Mouse (Mus musculus) left cerebral cortex, postnatal 25 days (tissue): ENCODE measurements around the gene Gltp. TPM values are rescaled to one million over a fixed set of nuclear protein-coding genes. Genes with fewer than 3 reads are reported as not detected.
A peak's percentile ranks its signal among the peaks of the same experiment; 100 is the strongest.

ENCODE experiments used
- DNase-seq, 2 experiments: peaks; one replicate each; pipeline ENCODE4 v3.0.0; 2022; ENCODE audit warnings: low spot score in 2 of 2, mixed read lengths in 1 of 2
- intact Hi-C: fragments of 180-260 bp; cut with DNase I; formaldehyde crosslinking; loops from one replicate; pipeline ENCODE4 v1.15.1; 2025
- total RNA-seq, 2 experiments: library from RNA; stranded (reverse); gene quantifications; 2 replicates each; pipeline ENCODE4 v1.2.3; 2021

The Gltp gene
- 10 to 100 TPM; 24.6 to 28.3 TPM for total RNA-seq

- peak; percentile 95 for DNase-seq
- intact Hi-C loops, result loop anchor here (1.0 kb wide), 2 partner anchors 24 to 52 kb away; no protein-coding TSS in a partner anchor
These were observed at the start of gene Gltp for GRCm38 (mm10) chr5:114690633-114691567. Gene Gltp (minus strand): TSS chr5:114690984.

DNA sequence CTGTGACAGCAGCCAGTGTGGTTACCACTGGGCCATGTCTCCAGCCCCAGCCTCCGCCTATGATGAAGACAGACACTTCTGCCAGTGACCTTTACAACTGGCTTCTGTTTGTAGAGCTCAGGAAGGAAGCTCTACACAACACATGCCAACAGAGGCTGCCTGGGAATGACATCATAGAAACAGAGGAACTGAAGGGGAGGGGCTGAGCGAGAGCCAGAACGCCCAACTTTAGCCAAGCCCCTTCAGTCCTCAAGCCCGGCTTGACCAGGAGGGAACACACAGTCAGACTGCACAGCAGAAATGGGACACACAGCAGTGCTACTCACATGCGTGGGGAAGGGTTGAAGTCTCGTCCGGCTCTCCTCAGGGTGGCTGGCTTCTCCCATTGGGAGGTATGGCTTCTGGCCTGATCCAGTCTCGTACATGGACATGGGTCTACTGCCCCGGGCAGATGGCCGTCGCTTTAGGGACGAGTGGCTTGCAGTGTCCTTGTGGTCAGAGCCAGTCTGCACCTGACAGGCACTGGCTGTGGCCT, 48.0 kb upstream of the Gltp start:
- intact Hi-C loops, result no loop called here
- DNase-seq, result no peak

DNA sequence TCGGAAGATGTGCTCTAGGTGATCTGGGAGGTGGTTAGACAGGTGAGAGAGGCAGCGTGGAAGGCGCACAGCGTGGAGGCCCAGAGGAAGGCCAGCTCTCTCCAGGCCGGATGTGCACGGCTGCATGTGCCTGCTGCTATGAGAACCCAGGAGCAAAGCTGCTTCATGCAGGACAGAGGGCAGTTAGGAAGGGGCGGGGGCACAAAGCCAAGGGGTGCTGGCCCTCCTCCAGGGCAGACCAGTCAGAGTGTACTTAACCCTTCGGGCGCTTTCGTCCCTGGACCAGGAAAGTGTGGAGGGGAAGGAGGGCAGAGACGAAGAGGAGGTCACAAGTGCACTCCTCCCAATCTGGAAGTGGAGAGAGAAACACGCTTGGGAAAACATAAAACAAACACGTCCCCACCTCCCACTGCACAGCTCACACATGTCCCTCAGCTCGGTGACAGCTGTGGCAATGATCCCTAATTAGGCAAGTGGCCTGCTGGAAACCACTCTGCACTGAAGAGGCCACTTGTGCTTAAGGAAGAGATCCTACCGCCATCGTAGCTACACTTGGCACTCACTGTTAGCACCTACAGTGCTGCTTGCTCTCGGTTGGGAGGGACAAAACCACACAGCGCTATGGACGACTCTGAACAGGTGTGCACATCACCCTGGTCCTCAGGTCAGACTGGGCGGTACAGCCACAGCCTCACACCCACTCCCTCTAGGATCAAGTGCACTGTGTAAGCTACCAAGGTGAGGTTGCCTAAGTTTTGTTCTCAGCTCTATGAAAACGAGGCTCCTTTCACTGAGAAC, 46.5 kb upstream of the Gltp start:
- DNase-seq, result no peak
- intact Hi-C loops, result no loop called here

- no peak for DNase-seq
These were observed 42.8 kb upstream of the Gltp start for GRCm38 (mm10) chr5:114733606-114734005.

GRCm38 (mm10) chr5:114731969-114732368, 41.2 kb upstream of the Gltp start:
- no peak for DNase-seq
- intact Hi-C loops, result no loop called here

More at GRCm38 (mm10) chr5:114733606-114734005, 42.8 kb upstream of the Gltp start:
- intact Hi-C loops, result no loop called here

GRCm38 (mm10) chr5:114731498-114731897, 40.7 kb upstream of the Gltp start:
- intact Hi-C loops, result no loop called here

GRCm38 (mm10) chr5:114730129-114730528, 39.3 kb upstream of the Gltp start:
- no peak for DNase-seq
- intact Hi-C loops, result no loop called here

More at GRCm38 (mm10) chr5:114731498-114731897, 40.7 kb upstream of the Gltp start:
- no peak for DNase-seq

DNA sequence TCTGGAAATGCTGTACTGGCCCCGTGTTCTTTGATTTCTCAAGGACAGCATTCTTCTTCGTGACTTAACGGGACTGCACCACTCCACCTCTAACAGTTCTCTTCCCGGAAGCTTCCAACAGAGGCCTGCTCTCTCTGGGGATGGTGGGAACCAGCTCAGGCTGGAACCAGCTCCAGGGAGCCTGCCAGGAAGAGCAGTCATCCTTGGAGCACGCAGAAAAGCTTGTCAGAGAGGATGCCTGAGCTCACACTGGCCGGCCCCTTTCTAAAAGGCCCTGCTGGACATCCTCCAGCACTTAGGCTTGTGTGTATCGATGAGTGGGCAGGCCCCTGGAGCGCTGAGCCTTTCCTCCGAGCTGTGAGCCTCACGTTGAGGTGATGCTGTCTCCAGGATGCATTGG, 37.4 kb upstream of the Gltp start:
- DNase-seq, result no peak
- intact Hi-C loops, result no loop called here

DNA sequence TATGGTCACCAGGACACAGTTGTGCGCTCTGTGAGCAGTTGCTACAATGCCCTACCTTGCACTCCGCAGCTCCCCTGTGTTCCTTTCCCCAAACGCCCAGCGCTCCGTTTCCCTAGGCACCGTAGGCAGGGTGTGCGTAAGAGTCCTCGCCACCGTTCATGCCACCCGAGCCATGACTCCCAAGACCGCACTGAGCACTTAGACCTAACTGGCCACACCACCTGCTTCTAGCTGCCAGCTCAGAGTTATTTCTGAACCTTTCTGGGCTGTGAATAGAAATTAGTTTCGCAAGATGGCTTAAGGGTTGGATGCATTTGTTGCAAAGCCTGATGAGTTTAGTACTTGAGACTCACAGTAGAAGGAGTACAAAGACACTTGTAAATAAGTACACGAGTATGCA, 32.1 kb upstream of the Gltp start:
- DNase-seq, result no peak
- intact Hi-C loops, result no loop called here

DNA sequence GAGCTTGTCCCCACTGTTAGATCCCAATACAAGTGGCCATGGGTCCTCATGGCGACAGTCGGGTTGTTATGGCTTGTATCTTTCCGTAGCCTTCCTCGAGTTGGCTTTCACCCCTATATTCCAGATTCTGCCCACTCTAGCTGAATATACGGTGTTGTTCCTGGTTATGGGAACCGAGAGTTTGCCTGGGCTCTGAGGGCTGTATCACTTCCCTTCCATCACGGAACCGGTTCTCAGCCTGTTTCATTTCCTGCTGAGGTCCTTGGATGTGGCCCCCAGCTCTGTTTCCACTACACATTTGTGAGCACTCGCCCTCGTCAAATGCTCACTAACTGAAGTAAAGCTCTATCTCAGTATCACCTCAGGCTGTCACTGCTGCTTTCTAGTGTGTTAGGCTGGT, 31.2 kb upstream of the Gltp start:
- intact Hi-C loops, result no loop called here
- no peak for DNase-seq

- DNase-seq, result no peak
- intact Hi-C loops, result no loop called here
These were observed 30.0 kb upstream of the Gltp start for GRCm38 (mm10) chr5:114720784-114721183.

DNA sequence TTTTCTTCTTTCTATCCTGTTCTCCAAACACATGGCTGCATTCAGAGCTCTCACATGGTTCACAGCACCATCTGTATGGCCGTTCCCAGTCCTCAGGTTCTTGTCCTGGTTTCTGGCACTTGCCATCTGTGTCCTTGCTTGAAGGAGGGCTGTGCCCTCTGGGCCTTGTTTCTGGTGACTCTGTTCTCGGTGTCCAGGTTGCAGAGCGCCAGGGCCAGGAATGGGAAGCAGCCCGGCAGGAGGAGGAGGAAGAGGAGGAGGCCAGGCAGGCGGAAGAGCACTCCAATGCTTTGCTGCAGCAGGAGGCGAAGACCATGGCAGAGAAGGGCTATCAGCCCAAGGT, 29.1 kb upstream of the Gltp start:
- DNase-seq, result no peak
- intact Hi-C loops, result no loop called here

GRCm38 (mm10) chr5:114719003-114719927, 28.5 kb upstream of the Gltp start:
- intact Hi-C loops, result no loop called here
- no peak for DNase-seq

GRCm38 (mm10) chr5:114718483-114718882, 27.7 kb upstream of the Gltp start:
- intact Hi-C loops, result no loop called here
- no peak for DNase-seq

DNA sequence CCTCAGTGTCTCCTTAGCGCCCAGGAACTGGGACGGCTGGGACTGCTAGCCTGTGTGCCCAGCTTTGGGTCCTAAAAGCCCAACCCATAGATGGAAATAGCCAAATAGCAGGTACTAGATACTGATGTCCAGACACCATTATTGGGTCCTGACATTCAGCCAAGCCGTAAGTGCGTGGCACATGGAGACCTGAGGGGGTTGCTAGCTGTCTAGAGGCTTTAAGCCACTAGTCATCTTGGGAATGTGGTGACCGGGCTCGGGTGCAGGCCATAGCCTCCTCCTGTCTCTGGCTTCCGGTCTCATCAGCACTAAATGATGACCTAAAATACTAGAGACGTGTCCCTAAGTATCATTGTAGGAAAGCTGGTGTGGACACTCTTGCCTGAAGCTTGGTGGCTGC, 27.2 kb upstream of the Gltp start:
- no peak for DNase-seq
- intact Hi-C loops, result no loop called here

- intact Hi-C loops, result no loop called here
These were observed 26.5 kb upstream of the Gltp start for GRCm38 (mm10) chr5:114717292-114717691.

GRCm38 (mm10) chr5:114714551-114714950, 23.8 kb upstream of the Gltp start:
- DNase-seq, result no peak
- intact Hi-C loops, result no loop called here

More at GRCm38 (mm10) chr5:114717292-114717691, 26.5 kb upstream of the Gltp start:
- DNase-seq, result no peak

GRCm38 (mm10) chr5:114709357-114709756, 18.6 kb upstream of the Gltp start:
- intact Hi-C loops, result no loop called here
- no peak for DNase-seq

DNA sequence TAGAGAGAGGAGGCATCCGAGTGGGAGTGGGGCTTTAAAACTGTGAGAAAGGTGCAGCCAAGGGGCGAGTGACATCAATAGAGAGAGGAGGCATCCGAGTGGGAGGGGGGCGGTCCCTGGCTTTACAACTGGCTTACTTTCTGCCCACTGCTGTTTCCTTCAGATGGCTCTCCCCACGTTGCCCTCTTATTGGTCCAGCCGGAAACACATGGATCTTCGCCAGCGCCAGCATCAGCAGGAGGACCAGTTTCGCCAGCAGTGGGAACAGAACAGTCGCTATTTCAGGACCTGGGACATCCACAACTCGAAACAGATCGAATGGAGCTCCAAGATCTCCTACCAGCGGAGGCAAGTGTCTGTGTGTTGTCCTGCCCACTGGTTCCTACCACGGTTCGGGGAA, 17.7 kb upstream of the Gltp start:
- DNase-seq, result no peak
- intact Hi-C loops, result no loop called here
